Mouse (Mus musculus) forebrain, embryonic 12.5 days (tissue): Measurements from ENCODE around the gene Rgs11. TPM values are rescaled to one million over a fixed set of nuclear protein-coding genes. Genes with fewer than 3 reads are reported as not detected.
A peak's percentile ranks its signal among the peaks of the same experiment; 100 is the strongest.

Experiments
- ATAC-seq: fragments of 200-750 bp; cut with Nextera tagmentation; 2 replicates; pipeline ENCODE4 v1.8.0; 2017; ENCODE audit warnings: moderate TSS enrichment; ENCODE audit not compliant: low FRiP score
- H3K27ac ChIP-seq: fragments of 300-500 bp; sonication (generic); 2 replicates; pipeline ENCODE4 v1.5.1; 2016; ENCODE audit warnings: mild to moderate bottlenecking
- H3K27me3 ChIP-seq: fragments of 300-500 bp; sonication (generic); 2 replicates; pipeline ENCODE4 v1.6.1; 2016; ENCODE audit warnings: mild to moderate bottlenecking
- H3K36me3 ChIP-seq: fragments of 300-500 bp; sonication (generic); replicated peaks from 2 replicates; pipeline ENCODE4 v1.6.1; 2016; ENCODE audit warnings: mild to moderate bottlenecking
- H3K4me1 ChIP-seq: fragments of 300-500 bp; sonication (generic); 2 replicates; pipeline ENCODE4 v1.6.1; 2016
- H3K4me2 ChIP-seq: fragments of 300-500 bp; sonication (generic); 2 replicates; pipeline ENCODE4 v1.6.1; 2016; ENCODE audit warnings: mild to moderate bottlenecking, moderate library complexity
- H3K4me3 ChIP-seq: fragments of 300-500 bp; sonication (generic); replicated peaks from 2 replicates; pipeline ENCODE4 v1.5.1; 2016; ENCODE audit warnings: mild to moderate bottlenecking
- H3K9ac ChIP-seq: fragments of 300-500 bp; sonication (generic); 2 replicates; pipeline ENCODE4 v1.6.1; 2016; ENCODE audit warnings: mild to moderate bottlenecking
- H3K9me3 ChIP-seq: fragments of 300-500 bp; sonication (generic); 2 replicates; pipeline ENCODE4 v1.6.1; 2016
- WGBS: fragments of 180-500 bp; shearing (Covaris S2); methylation state at CpG from one replicate; pipeline ENCODE4 v1.1.7; 2016; 5-methylcytosine and 5-hydroxymethylcytosine counted together
- polyA plus RNA-seq: library from polyadenylated mRNA; unstranded; fragments of >200 nt; fragmentation: Nextera tagmentation; extraction: Ambion mirVana; gene quantifications from 2 replicates; pipeline ENCODE4 v1.2.1, GENCODE M21; 2016

Gene Rgs11
- polyA plus RNA-seq, 1 experiment from 2014 or later = 2.4 TPM

DNA sequence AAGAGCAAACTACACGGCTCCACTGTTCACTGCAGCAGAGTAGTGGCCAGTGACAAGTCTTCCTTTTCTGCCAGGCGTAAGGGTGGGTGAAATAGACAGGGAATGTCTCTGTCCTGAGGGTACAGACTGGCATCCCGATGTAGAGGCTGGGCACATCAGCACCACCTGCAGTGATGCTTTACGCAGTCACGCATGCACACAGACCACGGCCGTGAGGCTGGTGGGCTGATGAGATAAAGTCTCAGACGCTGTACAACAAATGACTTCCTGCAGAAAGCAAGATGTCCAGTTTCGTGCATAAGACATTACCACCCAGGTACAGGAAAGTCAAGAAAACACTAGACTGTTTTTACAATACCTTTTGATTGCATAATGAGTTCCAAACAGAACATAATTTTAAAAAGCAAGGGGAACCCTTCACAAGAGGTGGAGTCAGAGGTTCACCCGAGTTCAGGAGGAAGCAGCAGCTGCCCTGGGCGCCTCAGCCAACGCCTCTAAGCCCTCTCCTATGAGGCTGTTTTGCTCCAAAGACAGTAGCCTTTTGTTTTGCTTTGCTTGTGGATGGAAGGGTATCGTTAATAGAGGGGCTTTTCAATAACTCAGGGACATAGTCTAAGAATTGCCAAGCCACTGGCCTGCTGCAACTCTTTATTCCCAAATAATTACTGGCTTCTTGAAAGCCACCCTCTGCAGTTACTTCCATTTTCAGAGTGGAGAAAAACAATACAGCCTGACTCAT is 32.5 kb downstream of the Rgs11 start:
- no peak overlapping the region for H3K4me2 ChIP-seq
- H3K4me3 ChIP-seq = no peak overlapping the region
- no peaks in the 10 kb centered on the region for H3K9me3 ChIP-seq
- no peaks in the 10 kb centered on the region for H3K36me3 ChIP-seq
- no peak for ATAC-seq
- H3K27ac ChIP-seq = peak overlapping the region; percentile 31; the same call in 1 of the 2 replicates
- H3K27me3 ChIP-seq = no peaks in the 10 kb centered on the region
- WGBS = 53% methylated on average over 13 of the region's 13 CpGs
- H3K9ac ChIP-seq = no peak overlapping the region
- H3K4me1 ChIP-seq = peaks cover 12% of the 10 kb centered on the region; the same call in 1 of the 2 replicates

DNA sequence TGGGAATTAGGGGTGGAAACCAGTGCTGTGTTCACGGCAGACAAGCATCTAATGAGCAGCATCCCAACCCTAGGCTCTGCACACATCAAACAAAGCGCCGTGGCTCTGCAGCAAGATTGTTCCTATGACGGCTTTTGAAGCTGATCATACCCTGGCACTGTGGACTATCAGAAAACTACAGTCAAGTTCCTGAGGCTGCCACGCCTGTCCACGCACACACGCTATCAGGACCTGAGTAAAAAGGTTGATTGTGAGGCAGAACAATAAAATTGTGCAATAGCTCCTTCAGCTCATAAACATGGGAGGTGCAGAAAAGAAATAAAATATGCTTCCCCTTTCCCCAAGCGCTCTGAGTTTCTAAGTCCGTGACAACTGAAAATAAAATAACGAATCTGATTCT is 34.9 kb downstream of the Rgs11 start:
- no peak overlapping the region for H3K4me2 ChIP-seq
- WGBS = 87% methylated on average over 10 of the region's 10 CpGs
- no peak overlapping the region for H3K4me3 ChIP-seq
- H3K9ac ChIP-seq = no peak overlapping the region
- H3K4me1 ChIP-seq = peaks cover 15% of the 10 kb centered on the region
- H3K9me3 ChIP-seq = no peaks in the 10 kb centered on the region
- ATAC-seq = no peak
- no peaks in the 10 kb centered on the region for H3K27me3 ChIP-seq
- no peaks in the 10 kb centered on the region for H3K36me3 ChIP-seq
- H3K27ac ChIP-seq = no peak overlapping the region

DNA sequence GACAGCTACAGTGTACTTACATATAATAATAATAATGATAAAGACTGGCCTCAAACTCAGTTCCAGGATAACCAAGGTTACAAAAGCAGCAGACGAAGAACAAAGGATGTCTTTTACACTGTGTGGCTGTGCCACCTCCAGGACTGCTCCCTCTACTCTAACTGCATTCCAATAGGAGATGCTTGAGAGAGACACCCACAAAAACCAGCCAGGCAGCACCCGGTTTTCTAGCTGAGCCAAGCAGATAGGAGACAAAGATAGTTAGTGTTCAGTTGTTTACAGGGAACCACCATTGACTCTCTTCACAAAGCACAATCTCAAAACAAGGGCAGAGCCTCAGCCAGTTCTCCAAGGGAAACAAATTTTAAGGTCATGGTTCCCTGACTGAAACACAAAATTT is 36.8 kb downstream of the Rgs11 start:
- Histone ChIP-seq H3K4me1 (peaks cover 28% of the 10 kb centered on the region), H3K9me3 (no peaks in the 10 kb centered on the region), H3K27ac (no peak overlapping the region), H3K36me3 (no peaks in the 10 kb centered on the region), H3K9ac (no peak overlapping the region), H3K27me3 (no peaks in the 10 kb centered on the region), H3K4me2 (no peak overlapping the region), H3K4me3 (no peak overlapping the region)
- WGBS = 78% methylated on average over 2 of the region's 2 CpGs
- no peak for ATAC-seq

DNA sequence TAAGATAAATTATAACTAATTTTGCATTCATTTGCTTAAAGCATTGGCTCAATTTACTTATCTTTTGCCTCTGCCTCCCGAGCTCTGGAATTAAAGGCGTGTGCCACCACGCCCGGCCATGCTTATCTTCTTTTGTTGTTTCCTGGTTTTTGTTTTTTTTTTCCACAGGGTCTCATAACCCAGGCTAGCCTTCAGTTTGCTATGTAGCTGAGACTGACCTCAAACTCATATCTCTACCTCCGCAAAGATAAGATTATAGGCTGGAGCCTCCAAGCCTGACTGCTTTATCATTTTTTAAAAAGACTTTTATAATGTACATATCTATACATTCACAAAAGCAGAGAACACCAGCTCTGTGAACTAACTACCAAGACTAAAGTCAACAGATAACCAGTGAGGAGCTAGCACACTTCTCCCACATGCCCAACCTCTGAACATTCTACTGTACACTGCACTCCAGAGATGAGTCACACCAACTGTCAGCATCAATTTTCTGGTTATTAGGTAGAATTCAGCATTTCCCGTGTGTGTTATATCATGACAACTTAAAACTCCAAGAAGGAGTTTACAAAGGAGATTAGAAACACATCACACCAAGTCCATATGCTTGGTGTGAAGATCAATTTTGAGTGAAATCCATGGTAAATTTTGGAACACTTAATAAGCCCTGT is 37.5 kb downstream of the Rgs11 start:
- Histone ChIP-seq H3K9me3 (no peaks in the 10 kb centered on the region), H3K4me2 (no peak overlapping the region), H3K27me3 (no peaks in the 10 kb centered on the region), H3K36me3 (no peaks in the 10 kb centered on the region), H3K9ac (no peak overlapping the region), H3K4me1 (peaks cover 25% of the 10 kb centered on the region), H3K27ac (no peak overlapping the region), H3K4me3 (no peak overlapping the region)
- no peak for ATAC-seq
- 87% methylated on average over 6 of the region's 6 CpGs for WGBS

DNA sequence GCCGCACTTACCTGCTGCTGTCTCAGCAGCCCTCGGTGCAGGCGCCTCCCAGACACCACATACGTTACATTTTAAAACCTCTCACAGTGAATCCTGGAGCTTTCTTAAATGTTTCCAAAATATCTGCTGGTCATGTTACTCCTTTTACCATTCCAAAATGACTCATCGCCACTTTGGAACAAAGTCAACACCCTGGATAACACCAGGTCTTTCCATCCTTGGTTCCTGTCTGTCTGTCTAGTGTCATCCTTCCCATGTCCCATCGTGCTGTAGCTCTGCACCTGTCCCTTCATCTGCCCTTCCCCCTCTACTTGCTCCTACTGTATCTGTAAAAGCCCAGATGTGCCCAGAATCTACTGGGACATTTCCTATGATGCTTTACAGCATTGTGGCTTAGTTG is 38.2 kb downstream of the Rgs11 start:
- H3K4me2 ChIP-seq = no peak overlapping the region
- no peak for ATAC-seq

DNA sequence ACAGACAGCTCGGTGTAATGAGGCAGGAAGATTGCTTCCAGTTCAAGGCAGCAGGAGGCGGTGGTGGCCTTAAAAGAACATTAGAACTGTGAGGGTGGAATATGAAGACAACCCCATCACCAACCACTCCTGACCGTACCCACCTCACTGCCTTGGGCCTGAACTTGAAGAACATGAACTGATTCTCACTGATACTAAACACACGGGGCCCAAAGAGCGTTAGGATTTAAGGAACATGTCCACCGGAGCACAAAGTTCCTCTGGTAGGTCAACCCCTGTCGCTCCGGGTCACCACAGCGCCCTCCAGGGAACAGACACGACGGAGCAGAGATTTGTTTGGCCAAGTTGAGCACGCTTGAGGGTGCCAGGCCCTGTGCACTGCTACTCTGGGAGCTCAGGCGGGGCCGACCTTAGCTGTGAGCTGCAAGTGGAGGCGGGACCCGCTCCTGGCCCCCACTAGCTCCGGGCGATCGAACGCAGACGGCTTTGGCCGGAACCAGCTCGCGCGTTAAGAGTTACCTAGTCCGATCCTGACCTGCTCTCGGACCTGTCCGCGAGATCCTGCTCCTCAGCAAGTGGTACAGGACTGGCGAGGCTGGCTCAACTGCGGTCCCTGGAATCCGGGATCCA is 40.8 kb downstream of the Rgs11 start:
- H3K27me3 ChIP-seq = no peaks in the 10 kb centered on the region
- 0 out of 2 replicates have a peak, but pooled peaks have one; percentile 1 for ATAC-seq
- H3K4me3 ChIP-seq = peak overlapping the region; percentile 63
- H3K36me3 ChIP-seq = no peaks in the 10 kb centered on the region
- peak overlapping the region; percentile 74 for H3K9ac ChIP-seq
- no peaks in the 10 kb centered on the region for H3K9me3 ChIP-seq
- H3K27ac ChIP-seq = peak overlapping the region; percentile 65
- peaks cover 15% of the 10 kb centered on the region for H3K4me1 ChIP-seq
- H3K4me2 ChIP-seq = peak overlapping the region; percentile 79
- under 1% methylated on average over 32 of the region's 32 CpGs for WGBS

More for the DNA sequence above, 38.2 kb downstream of the Rgs11 start:
- H3K4me3 ChIP-seq = no peak overlapping the region
- no peak overlapping the region for H3K9ac ChIP-seq
- no peak overlapping the region for H3K27ac ChIP-seq
- H3K4me1 ChIP-seq = peaks cover 17% of the 10 kb centered on the region
- no peaks in the 10 kb centered on the region for H3K9me3 ChIP-seq
- no peaks in the 10 kb centered on the region for H3K27me3 ChIP-seq
- no peaks in the 10 kb centered on the region for H3K36me3 ChIP-seq
- 88% methylated on average over 6 of the region's 6 CpGs for WGBS

DNA sequence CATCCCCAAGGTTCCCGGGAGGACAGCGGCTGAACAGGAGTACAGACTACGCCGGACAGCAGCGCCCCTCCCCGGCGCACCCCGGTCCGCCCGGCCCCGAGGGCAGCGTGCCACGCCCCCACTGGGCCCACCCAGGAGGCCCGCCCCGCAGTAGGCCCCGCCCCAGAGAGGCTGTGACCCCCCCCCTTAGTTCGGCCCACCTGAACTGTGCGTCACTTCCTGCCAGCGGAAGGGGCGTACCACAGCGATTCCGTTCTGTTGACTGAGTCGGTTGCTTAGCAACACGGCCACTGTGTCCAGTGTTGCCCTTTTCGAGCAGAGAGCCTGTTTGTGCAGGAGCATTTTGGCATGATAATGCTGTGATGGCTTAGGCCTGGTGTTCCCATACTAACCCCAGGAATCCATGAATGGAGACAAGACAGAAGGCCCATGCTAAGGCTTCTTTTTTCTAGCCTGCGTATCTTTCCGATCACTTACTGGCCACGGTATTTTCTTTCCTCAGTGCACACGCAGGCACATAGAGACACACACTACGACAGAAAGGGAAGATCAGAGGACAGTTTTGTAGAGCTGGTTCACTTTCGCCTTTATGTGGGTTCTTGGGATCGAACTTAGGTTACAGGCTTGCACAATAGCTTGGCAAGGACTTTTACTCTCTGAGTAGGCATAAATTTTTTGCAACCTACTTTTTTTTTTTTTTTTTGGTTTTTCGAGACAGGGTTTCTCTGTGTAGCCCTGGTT is 41.5 kb downstream of the Rgs11 start, which contains the start of gene Fam234a:
Gene Fam234a, minus strand, starts transcription at position 142 of the 741 bp plus-strand sequence.
- H3K9ac ChIP-seq = peak within 1 kb of the TSS; percentile 74
- 8% methylated on average over 33 of the region's 33 CpGs for WGBS
- H3K4me1 ChIP-seq = peaks cover 15% of the 10 kb centered on the region
- H3K4me2 ChIP-seq = peak within 1 kb of the TSS; percentile 79
- peak within 1 kb of the TSS; percentile 63 for H3K4me3 ChIP-seq
- no peaks in the 10 kb centered on the region for H3K27me3 ChIP-seq
- no peaks in the 10 kb centered on the region for H3K9me3 ChIP-seq
- no peaks in the 10 kb centered on the region for H3K36me3 ChIP-seq
- peak within 1 kb of the TSS; percentile 65 for H3K27ac ChIP-seq
- ATAC-seq = peak; percentile 97

DNA sequence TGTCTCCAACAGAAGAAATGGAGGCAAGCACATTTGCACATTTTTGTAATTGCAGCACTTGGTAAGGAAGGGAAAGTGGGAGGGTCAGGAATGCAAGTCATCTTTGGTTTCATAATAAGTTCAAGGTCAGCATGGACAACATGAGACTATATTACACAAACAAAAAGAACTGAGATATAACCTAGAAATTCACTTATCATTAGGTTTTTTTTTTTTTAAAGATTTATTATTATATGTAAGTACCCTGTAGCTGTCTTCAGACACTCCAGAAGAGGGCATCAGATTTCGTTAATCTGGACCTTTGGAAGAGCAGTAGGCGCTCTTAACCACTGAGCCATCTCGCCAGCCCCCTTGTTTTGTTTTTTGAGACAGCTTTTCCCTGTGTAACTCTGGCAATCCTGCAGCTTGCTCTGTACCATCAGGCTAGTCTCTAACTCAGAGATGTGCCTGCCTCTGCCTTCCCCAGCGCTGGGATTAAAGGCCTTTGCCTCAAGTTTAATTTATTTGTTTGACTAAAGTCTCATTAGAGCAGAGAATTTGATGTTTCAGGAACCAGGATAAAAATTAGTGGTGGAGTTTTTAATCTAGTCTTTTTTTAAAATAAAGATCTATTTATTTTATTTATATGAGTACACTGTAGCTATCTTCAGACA is 49.3 kb downstream of the Rgs11 start:
- Histone ChIP-seq H3K9me3 (no peaks in the 10 kb centered on the region), H3K27me3 (no peaks in the 10 kb centered on the region), H3K4me2 (peak overlapping the region; percentile 77), H3K4me1 (peaks cover 10% of the 10 kb centered on the region), H3K36me3 (peaks cover 12% of the 10 kb centered on the region), H3K27ac (peak overlapping the region; percentile 98), H3K4me3 (peak overlapping the region; percentile 97), H3K9ac (no peak overlapping the region)
- no peak for ATAC-seq
- 60% methylated on average over 4 of the region's 4 CpGs for WGBS

DNA sequence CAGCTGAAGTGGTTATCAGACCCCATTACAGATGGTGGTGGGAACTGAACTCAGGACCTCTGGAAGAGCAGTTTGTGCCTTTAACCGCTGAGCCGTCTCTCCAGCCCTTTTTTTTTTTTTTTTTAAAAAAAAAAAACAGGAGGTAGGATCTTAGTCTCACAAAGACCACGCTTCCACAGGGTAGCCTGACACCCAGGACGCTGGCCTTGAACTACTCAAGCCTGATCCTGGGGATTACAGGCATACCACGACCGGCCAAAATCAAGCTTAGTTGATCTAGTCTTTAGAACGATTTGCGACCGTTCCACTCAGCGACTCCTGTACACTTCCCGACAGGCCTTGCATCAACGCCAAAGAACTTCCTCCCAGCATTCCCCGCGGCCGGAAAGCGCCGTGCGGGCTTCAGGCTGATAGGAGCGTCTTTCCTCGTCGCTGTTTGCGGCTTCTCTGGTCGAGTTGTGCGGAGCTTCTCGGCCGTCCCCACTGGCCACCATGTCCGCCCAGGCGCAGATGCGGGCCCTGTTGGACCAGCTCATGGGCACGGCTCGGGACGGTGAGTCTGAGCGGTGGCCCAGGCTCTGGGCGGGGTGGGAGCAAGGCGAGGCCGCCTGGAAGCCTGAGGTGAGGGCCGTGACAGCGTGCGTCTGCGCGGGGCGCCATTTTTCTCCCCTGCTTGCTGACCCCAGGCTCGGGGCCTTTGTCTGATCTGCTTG is 49.9 kb downstream of the Rgs11 start, which contains the start of gene Luc7l:
Gene Luc7l, plus strand, starts transcription at position 358 of the 713 bp plus-strand sequence.
- Histone ChIP-seq H3K4me1 (peaks cover 10% of the 10 kb centered on the region), H3K9me3 (no peaks in the 10 kb centered on the region), H3K4me2 (peak within 1 kb of the TSS; percentile 77), H3K27ac (peak within 1 kb of the TSS; percentile 98), H3K4me3 (peak within 1 kb of the TSS; percentile 97), H3K36me3 (peaks cover 19% of the 10 kb centered on the region), H3K27me3 (no peaks in the 10 kb centered on the region), H3K9ac (peak within 1 kb of the TSS; percentile 95)
- under 1% methylated on average over 43 of the region's 43 CpGs for WGBS
- peak; percentile 95 for ATAC-seq

DNA sequence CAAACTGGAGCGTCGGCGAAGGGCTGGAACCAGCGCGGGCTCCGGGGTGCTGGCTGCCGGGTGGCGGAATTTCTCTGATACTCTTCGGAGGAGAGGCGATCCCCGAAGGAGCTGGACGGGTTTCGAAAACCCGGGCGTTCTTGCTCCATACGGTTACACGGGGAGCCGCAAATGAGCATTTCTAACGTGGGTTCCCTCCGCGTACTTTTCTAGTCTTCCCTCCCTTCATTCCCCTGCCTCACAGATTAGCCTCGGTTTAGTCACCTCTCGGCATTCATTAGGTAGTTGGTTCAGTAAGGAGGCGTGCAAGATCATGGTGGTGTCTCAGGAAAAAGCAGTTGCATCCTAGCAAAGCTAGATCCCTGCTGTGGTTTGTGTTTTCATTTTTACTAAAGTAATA is 50.6 kb downstream of the Rgs11 start:
- Histone ChIP-seq H3K36me3 (peaks cover 26% of the 10 kb centered on the region), H3K4me1 (peaks cover 10% of the 10 kb centered on the region), H3K27ac (peak overlapping the region; percentile 98), H3K9me3 (no peaks in the 10 kb centered on the region), H3K9ac (peak overlapping the region; percentile 95), H3K4me2 (peak overlapping the region; percentile 77), H3K4me3 (peak overlapping the region; percentile 97), H3K27me3 (no peaks in the 10 kb centered on the region)
- 0 out of 2 replicates have a peak, but pooled peaks have one; percentile 30 for ATAC-seq
- under 1% methylated on average over 24 of the region's 24 CpGs for WGBS

DNA sequence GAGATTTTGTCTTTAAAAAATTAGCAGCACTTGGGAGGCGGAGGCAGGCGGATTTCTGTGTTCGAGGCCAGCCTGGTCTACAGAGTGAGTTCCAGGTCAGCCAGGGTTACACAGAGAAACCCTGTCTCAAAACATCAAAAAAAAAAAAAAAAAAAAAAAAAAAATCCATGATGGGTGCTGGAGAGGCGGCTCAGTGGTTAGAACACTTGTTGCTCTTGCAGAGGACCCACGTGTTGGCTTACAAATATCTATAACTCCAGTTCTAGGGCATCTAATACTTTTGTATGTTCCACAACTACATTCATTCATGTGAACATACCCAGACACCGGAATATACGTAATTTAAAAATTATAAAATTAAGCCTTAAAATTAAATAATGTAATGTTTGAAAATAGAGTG is 52.6 kb downstream of the Rgs11 start:
- H3K4me3 ChIP-seq = no peak overlapping the region
- no peak overlapping the region for H3K4me2 ChIP-seq
- H3K9me3 ChIP-seq = no peaks in the 10 kb centered on the region
- peaks cover 43% of the 10 kb centered on the region for H3K36me3 ChIP-seq
- H3K27me3 ChIP-seq = no peaks in the 10 kb centered on the region
- no peak for ATAC-seq
- 98% methylated on average over 7 of the region's 7 CpGs for WGBS
- no peak overlapping the region for H3K9ac ChIP-seq
- no peak overlapping the region for H3K27ac ChIP-seq
- H3K4me1 ChIP-seq = peaks cover 10% of the 10 kb centered on the region
